Mouse (Mus musculus): ENCODE results near the gene Stard7. TPM values are rescaled to one million over a fixed set of nuclear protein-coding genes. Genes with fewer than 3 reads are reported as not detected.

The Stard7 gene
- polyA plus RNA-seq, 1 experiment from 2014 or later: 85.1 TPM

DNA sequence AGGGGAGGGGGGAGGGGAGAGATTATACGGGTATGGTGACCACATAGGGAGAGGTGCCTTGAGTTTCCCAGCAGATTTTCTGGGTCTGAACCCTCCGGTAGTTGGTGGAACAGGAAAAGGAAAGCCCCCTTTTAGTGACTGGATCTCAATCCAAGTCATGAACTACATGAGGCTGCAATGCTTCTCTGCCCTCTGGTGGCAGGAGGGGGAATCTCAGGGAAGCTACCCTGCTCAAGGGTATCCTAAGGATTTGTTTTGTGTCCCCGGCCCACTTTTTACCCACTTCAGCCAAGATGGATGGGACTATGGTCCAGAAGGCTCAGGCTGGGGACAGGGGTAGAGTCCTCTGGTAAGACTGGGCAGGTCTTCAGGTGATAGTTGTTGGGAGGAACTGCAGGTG is 71.1 kb downstream of the Stard7 start:
- H3K27me3 ChIP-seq: no peaks in the 10 kb centered on the region
- DNase-seq (ENCODE audit: low read depth, low spot score) (no peak), ATAC-seq (no peak)
- CTCF ChIA-PET: interaction anchor here (0.6 to 2.3 kb wide), 11 partner anchors 25 to 290 kb away, joined by 3 to 15 read pairs (median 4); no protein-coding TSS in a partner anchor
- in situ Hi-C loops (cut with MboI; ENCODE audit: low pct_unique_long_range_greater_than_20kb): loop anchor here (5.0 kb wide), 2 partner anchors 34 to 89 kb away; no protein-coding TSS in a partner anchor
- POLR2A ChIA-PET: interaction anchor here (0.6 kb wide), 1 partner anchor 27 kb away, joined by 9 read pairs; no protein-coding TSS in a partner anchor
- TF ChIP-seq CTCF (IDR thresholded peaks at IDR 0.05): no peak

DNA sequence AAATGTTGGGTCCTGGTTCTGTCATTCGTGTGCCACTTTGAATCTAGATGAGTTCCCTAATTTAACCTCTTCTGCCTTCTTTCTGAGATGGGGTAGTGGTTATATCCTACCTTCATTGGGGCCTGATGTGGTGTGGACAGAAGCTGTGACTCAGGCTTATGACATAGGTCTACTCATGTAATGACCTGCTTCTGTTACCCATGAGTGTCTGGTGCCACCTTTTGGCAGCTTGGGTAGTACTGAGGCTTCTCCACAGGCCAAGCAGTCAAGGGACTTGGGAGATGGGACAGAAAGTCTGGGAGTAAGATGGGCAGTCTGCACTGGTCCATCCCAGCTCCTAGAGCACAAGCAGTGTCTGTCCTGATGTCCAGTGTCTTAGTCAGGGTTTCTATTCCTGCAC is 76.3 kb downstream of the Stard7 start:
- no peaks in the 10 kb centered on the region for H3K27me3 ChIP-seq
- peak; percentile 74 for TF ChIP-seq CTCF (IDR thresholded peaks at IDR 0.05)
- ChIA-PET CTCF (interaction anchor here (0.7 to 1.5 kb wide), 6 partner anchors 10 to 101 kb away, joined by 3 to 4 read pairs (median 3); partner anchors contain the start of gene Adra2b), POLR2A (interaction anchor here (0.7 kb wide), 1 partner anchor 95 kb away, joined by 3 read pairs; no protein-coding TSS in a partner anchor)
- ATAC-seq (peak; percentile 45), DNase-seq (ENCODE audit: low read depth, low spot score) (no peak)
- in situ Hi-C loops (cut with MboI; ENCODE audit: low pct_unique_long_range_greater_than_20kb): no loop called here

DNA sequence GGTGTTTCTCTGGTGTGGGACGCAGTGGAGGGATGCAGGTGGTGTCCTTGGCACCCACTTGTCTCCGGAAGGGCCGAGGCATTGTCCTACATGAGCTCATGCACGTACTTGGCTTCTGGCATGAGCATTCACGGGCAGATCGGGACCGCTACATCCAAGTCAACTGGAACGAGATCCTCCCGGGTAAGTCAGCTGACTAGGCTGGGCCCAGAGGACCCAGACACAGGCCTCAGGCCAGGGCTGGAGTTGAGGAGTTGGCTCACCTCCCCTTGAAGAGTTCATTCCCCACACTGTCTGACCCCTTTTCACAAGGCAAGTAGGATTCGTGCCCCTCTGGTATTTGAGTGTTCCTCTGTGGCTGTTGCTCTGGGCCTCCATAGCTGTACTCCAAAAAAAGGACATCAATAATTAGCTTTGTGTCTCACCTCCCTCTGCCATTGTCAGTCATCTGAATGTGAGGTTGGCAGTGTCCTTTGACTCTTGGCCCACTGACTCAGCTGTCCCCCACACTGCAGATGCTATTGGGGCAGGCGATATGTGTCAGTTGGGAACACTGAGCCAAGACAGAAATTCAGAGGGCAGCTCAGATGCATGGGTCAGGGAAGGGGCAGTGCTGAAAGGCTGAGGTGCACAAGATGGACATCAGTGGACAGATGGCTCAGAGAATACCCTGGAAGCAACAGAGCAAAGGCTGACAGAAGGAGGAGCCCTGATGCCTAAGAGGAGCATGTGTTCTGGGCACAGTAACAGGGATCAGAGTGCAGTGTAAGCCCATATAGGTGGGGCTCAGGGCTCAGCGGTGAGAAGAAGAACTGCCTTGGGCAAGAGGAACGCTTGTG is 77.3 kb downstream of the Stard7 start:
- in situ Hi-C loops (cut with MboI; ENCODE audit: low pct_unique_long_range_greater_than_20kb): no loop called here
- DNase-seq (ENCODE audit: low read depth, low spot score) (no peak), ATAC-seq (no peak)
- TF ChIP-seq CTCF (IDR thresholded peaks at IDR 0.05): no peak
- ChIA-PET POLR2A (no interaction called here), CTCF (interaction anchor here (1.2 kb wide), 1 partner anchor 49 kb away, joined by 4 read pairs; no protein-coding TSS in a partner anchor)
- no peaks in the 10 kb centered on the region for H3K27me3 ChIP-seq

Other genes with a start within 250 kb of the Stard7 start
- 35.8 TPM for gene Blvra, start 199.6 kb upstream of the Stard7 start, polyA plus RNA-seq (2021)
- gene Ncaph, start 136.3 kb upstream of the Stard7 start, polyA plus RNA-seq (2021): 30.1 TPM
- gene Itpripl1, start 126.8 kb upstream of the Stard7 start, polyA plus RNA-seq (2021): 10.0 TPM
- gene 1810024B03Rik, start 61.9 kb upstream of the Stard7 start, polyA plus RNA-seq (2021): 0.76 TPM
- gene Snrnp200, start 61.8 kb upstream of the Stard7 start, polyA plus RNA-seq (2021): 108 TPM
- gene Ciao1, start 22.4 kb upstream of the Stard7 start, polyA plus RNA-seq (2021): 70.5 TPM
- gene Tmem127, start 22.3 kb upstream of the Stard7 start, polyA plus RNA-seq (2021): 81.1 TPM
- 7.0 TPM for gene Dusp2, start 65.9 kb downstream of the Stard7 start, polyA plus RNA-seq (2021)
- not detected for gene Astl, start 68.4 kb downstream of the Stard7 start, polyA plus RNA-seq (2021)
- not detected for gene Adra2b, start 93.0 kb downstream of the Stard7 start, polyA plus RNA-seq (2021)
- 0.05 TPM for gene Gpat2, start 155.0 kb downstream of the Stard7 start, polyA plus RNA-seq (2021)
- 40.3 TPM for gene Fahd2a, start 174.3 kb downstream of the Stard7 start, polyA plus RNA-seq (2021)

Measured in Patski (cell line).